Mouse (Mus musculus): Measurements from ENCODE around the gene Zswim8.

The Zswim8 gene

GRCm38 (mm10) chr14:20730853-20731602 lies 23.7 kb downstream of the Zswim8 start:
- CTCF ChIA-PET, result no interaction called here

DNA sequence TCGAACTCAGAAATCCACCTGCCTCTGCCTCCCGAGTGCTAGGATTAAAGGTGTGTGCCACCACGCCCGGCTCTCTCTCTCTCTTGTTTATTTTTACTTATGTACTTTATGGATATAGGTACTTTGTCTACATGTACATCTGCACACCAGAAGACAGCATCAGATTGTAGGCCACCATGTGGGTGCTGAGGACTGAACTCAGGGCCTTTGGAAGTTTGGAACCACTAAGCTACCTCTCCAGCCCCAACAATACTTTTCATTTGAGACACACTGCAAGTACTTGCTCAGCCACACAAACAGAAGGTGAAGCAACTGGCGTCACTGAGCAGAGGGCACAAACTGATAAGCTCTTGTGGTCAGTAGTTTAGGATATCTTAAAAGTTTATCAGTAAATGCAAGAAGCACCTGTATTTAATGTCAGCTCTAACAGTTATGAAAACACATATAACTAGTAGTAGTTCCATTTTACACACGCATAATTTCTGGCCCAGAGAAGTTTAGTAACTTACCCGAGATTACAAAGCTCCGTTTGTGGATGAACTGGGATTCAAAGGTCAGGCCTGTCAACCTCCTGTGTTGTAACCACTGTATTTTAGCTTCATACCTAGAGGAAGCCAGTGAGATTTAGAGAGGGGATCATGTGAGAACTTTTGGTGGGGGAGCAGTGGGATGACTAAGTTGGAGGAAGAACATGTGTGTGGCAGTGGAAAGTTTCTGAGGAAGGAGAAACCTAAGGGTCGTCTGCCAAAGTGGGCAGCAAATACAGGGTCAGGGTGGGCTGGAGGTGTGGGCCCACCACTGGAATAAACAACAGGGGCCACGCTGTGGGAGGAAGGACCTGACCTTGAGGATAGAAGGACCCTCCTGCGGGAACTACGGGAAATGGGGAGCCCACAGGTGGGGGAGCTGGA lies 25.9 kb downstream of the Zswim8 start:
- CTCF ChIA-PET, result no interaction called here

GRCm38 (mm10) chr14:20733952-20734774 lies 26.8 kb downstream of the Zswim8 start, which contains the start of gene Ndst2:
Ndst2 (minus strand) TSS chr14:20734562.
- CTCF ChIA-PET, result no interaction called here

DNA sequence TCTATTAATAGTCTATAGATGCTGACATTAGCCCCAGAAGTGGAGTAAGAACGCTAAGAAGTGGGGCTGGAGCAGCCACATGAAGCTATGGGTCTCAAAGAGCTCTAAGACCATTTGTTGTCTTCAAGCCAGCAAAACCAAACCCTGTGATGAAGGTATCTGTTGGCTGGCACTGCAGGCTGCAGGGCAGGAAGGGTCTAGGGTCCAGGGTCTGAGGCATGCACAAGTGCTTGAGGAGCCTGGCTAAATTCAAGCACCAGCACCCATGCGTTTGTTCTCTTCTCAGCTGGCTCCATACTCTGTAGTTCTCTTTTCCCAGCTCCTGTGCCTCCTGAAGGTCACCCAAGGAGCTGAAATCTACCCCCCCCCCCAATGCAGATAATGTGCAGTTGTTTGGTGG lies 27.7 kb downstream of the Zswim8 start:
- CTCF ChIA-PET, result no interaction called here

GRCm38 (mm10) chr14:20735892-20736390 lies 28.6 kb downstream of the Zswim8 start:
- CTCF ChIA-PET, result no interaction called here

DNA sequence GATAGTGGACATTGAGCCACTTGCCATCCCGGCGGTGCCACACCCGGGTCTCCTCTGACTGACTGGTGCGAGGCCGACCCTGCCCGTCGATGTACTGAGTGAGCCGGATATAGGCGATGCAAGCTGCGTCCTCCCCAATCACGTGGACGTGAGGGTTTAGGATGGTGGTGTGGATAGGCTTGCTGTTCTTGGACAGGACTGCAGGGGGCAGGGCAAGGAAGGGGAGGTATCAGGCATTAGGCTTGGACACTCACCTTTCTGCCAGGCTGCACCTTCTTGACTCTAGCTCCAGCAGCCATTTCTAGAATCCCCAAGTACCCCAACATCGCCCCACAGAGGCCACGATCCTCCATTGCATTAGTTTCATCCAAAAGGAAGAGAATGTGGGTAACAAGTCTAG lies 30.0 kb downstream of the Zswim8 start:
- CTCF ChIA-PET, result no interaction called here

DNA sequence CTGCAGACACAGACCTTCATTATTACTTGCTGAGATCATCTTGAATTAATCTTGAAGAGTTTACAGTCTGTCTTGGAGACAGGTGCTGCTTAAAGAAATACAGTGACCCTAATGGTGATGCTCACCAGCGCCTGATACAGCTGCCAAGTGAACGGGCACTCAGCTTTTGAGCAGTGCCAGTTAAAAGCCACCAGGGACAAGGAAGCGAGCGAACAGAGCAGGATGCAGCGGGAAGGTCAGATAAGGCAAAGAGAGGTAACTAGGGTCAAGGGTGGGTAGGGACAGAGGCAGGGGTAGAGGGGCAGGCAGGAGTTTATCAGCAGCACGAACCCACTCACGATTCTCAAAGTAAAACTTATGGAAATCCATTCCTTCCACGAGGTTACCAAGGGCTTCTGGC lies 31.2 kb downstream of the Zswim8 start:
- CTCF ChIA-PET, result no interaction called here

GRCm38 (mm10) chr14:20741301-20741700 lies 33.9 kb downstream of the Zswim8 start:
- CTCF ChIA-PET, result no interaction called here

- CTCF ChIA-PET, result interaction anchor here (0.6 kb wide), 1 partner anchor 198 kb away, joined by 4 read pairs; no protein-coding TSS in a partner anchor
These were observed 36.3 kb downstream of the Zswim8 start for GRCm38 (mm10) chr14:20743614-20744013.

DNA sequence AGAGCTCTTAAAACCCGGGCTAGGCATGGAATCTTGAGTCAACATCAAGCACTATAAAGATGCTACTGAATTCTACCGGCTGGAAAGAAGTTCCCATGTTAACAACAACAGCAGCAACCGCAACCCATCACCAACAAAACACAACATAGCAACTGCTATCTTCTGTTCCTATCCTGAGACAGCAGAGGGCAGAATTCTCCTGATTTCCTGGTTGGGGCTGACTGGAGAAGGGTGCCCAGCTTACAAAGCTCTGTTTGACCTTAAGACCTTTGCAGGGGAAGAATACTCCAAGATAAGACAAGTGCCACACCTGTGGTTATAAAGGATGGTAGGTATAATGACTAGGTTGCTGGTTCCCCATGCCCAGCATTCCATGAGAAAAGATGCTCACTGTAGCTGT lies 39.6 kb downstream of the Zswim8 start:
- CTCF ChIA-PET, result no interaction called here

- CTCF ChIA-PET, result no interaction called here
These were observed 41.0 kb downstream of the Zswim8 start for GRCm38 (mm10) chr14:20748388-20748787.

- CTCF ChIA-PET, result no interaction called here
These were observed 42.2 kb downstream of the Zswim8 start for GRCm38 (mm10) chr14:20749494-20750051.

GRCm38 (mm10) chr14:20750503-20750902 lies 43.2 kb downstream of the Zswim8 start:
- CTCF ChIA-PET, result no interaction called here

DNA sequence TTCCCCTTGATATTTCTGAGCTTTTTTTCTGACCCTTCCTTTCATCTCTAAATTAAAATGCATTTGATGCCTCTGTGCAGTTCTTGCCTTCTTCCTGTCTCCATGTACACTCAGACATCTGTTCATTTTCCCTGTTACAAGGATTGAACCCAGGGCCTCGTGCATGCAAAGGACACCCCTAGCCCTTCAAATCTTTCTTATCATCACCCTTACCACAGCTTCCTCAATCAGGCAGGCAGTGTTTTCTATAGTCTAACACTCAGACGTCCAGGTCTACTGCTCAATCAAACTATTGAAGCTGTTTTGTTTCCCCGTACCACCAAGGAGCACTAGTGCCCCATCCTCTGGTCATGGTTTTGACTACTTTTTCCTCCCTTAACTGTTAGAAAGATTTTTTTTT lies 46.4 kb downstream of the Zswim8 start:
- CTCF ChIA-PET, result no interaction called here

DNA sequence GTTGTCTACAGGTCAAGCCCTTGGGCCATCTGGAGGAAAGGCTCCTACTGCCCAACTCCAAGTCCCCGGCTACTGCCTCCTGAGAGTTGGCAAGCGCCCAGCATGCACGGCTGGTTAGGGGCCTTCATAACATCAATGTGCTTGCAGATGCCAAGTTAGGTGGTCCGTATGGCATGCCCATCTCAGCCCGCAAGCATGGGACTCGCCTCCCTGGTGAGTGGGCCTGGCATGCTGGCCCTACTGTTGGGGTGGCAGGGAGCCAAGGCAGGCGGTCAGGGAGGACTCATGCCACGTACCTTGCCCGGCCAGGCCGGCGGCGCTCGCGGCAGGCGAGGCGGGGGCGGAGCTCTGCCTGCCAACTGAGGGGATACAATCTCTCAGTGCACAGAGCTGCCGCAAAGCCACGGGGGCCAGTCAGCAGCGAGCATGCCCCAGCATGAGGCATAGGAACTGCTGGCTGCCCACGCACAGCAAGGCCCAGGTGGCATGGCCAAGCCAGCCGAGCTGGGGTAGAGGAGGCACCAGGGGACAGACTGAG lies 50.1 kb downstream of the Zswim8 start:
- CTCF ChIA-PET, result no interaction called here

GRCm38 (mm10) chr14:20758768-20759435 lies 51.5 kb downstream of the Zswim8 start:
- CTCF ChIA-PET, result interaction anchor here (0.5 to 0.7 kb wide), 2 partner anchors 11 to 102 kb away, joined by 3 to 7 read pairs; no protein-coding TSS in a partner anchor

- CTCF ChIA-PET, result interaction anchor here (0.5 to 1.5 kb wide), 3 partner anchors 28 to 254 kb away, joined by 4 to 8 read pairs (median 4); no protein-coding TSS in a partner anchor
These were observed 57.6 kb downstream of the Zswim8 start for GRCm38 (mm10) chr14:20764942-20765341.

- CTCF ChIA-PET, result interaction anchor here (0.7 to 1.5 kb wide), 4 partner anchors 33 to 253 kb away, joined by 3 to 8 read pairs (median 6); no protein-coding TSS in a partner anchor
These were observed 58.4 kb downstream of the Zswim8 start for GRCm38 (mm10) chr14:20765642-20766258.

DNA sequence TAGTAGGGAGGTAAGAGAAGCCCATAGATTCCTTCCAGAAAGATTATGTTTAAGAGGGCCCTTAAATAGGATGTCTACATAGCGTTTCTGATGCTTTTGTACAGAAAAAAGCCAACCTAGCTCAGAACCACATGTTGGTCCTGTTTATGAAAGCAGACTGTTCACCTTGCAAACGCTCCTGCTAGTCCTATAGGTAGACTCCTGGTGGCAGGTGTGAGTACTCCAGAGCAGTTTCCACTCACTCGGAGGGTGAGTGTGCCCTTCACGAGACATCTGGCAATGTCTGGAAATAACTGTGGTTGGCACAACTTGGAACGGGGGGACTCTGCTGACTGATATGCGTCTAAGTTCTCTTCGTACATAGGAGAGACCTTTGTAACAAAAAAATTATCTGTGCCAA lies 60.6 kb downstream of the Zswim8 start:
- CTCF ChIA-PET, result interaction anchor here (0.7 kb wide), 1 partner anchor 13 kb away, joined by 4 read pairs; no protein-coding TSS in a partner anchor

- CTCF ChIA-PET, result no interaction called here
These were observed 61.2 kb downstream of the Zswim8 start for GRCm38 (mm10) chr14:20768581-20768980.

Data from spleen, embryonic (tissue).